Mouse (Mus musculus): ENCODE results near the gene Hnrnpul1.

DNA sequence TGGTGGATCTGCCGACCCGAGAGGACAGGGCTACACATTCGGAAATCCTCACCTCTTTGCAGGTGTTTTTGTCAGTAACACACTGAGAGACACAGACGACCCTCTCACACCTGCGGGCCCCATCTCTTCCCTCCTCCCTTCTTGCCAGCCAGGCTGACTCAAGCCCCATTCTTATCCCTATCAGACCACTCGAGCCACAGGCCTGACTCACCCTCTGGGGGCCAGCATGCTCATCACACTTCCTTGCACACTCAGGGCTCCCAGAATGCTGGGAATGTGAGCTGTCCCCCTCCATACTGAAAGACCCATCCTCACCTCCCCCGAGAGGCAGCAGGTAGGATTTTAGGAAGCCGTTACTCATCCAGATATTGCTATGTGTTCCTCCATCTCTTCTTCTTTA lies 29.2 kb upstream of the Hnrnpul1 start:
- no peak for TF ChIP-seq POLR2A (IDR thresholded peaks at IDR 0.05; ENCODE audit: borderline replicate concordance, control insufficient read depth, low read depth, low read length)
- TF ChIP-seq CTCF (IDR thresholded peaks at IDR 0.05; ENCODE audit: control insufficient read depth, insufficient read depth, low read length), result no peak
